Mouse (Mus musculus) kidney, postnatal 0 days (tissue): Measurements from ENCODE around the gene Zdhhc5. TPM values are rescaled to one million over a fixed set of nuclear protein-coding genes. Genes with fewer than 3 reads are reported as not detected.

Source experiments
- ATAC-seq: fragments of 200-750 bp; cut with Nextera tagmentation; replicated peaks from 2 replicates; pipeline ENCODE4 v1.8.0; 2017; ENCODE audit warnings: low read depth, moderate number of reproducible peaks, moderate TSS enrichment, moderate library complexity; ENCODE audit not compliant: low FRiP score
- DNase-seq: peaks from one replicate; pipeline ENCODE4 v3.0.0-alpha.2; 2016; ENCODE audit warnings: low spot score
- H3K27ac ChIP-seq: fragments of 300-500 bp; sonication (generic); 2 replicates; pipeline ENCODE4 v1.5.1; 2014; ENCODE audit warnings: mild to moderate bottlenecking
- H3K27me3 ChIP-seq: fragments of 300-500 bp; sonication (generic); 2 replicates; pipeline ENCODE4 v1.6.1; 2014; ENCODE audit warnings: low read length, mixed read lengths; ENCODE audit not compliant: insufficient read depth
- H3K36me3 ChIP-seq: fragments of 300-500 bp; sonication (generic); 2 replicates; pipeline ENCODE4 v1.6.1; 2014; ENCODE audit warnings: low read length, mixed read lengths; ENCODE audit not compliant: insufficient read depth
- H3K4me1 ChIP-seq: fragments of 300-500 bp; sonication (generic); replicated peaks from 2 replicates; pipeline ENCODE4 v1.6.1; 2014; ENCODE audit warnings: antibody characterized with exemption, low read length, mixed read lengths; ENCODE audit not compliant: insufficient read depth
- H3K4me2 ChIP-seq: fragments of 300-500 bp; sonication (generic); 2 replicates; pipeline ENCODE4 v1.6.1; 2014; ENCODE audit warnings: mild to moderate bottlenecking, low read length, moderate library complexity, mixed read lengths
- H3K4me3 ChIP-seq: fragments of 300-500 bp; sonication (generic); replicated peaks from 2 replicates; pipeline ENCODE4 v1.5.1; 2014; ENCODE audit warnings: low read depth, low read length
- H3K9ac ChIP-seq: fragments of 300-500 bp; sonication (generic); 2 replicates; pipeline ENCODE4 v1.6.1; 2014; ENCODE audit warnings: low read depth, low read length
- H3K9me3 ChIP-seq: fragments of 300-500 bp; sonication (generic); replicated peaks from 2 replicates; pipeline ENCODE4 v1.6.1; 2016; ENCODE audit warnings: low read length, inconsistent platforms, mixed read lengths
- CTCF ChIP-seq: IDR thresholded peaks from 2 replicates; pipeline ENCODE4 v1.5.1; 2016; ENCODE audit warnings: antibody characterized with exemption, low read depth, mild to moderate bottlenecking, moderate library complexity
- WGBS: fragments of 180-500 bp; shearing (Covaris S2); extraction: QIAGEN DNeasy Blood & Tissue Kit; methylation state at CpG from one replicate; pipeline ENCODE4 v1.1.7; 2014; 5-methylcytosine and 5-hydroxymethylcytosine counted together
- polyA plus RNA-seq: library from polyadenylated mRNA; unstranded; fragments of >200 nt; fragmentation: Nextera tagmentation; extraction: Ambion mirVana; gene quantifications from 2 replicates; pipeline ENCODE4 v1.2.1, GENCODE M21; 2015

The Zdhhc5 gene
- 25.9 and 29.2 TPM in 2 replicates for polyA plus RNA-seq

GRCm38 (mm10) chr2:84714811-84715561, at the start of gene Zdhhc5:
TSS of gene Zdhhc5 (minus strand) at chr2:84715180.
- Histone ChIP-seq H3K4me3 (peak within 1 kb of the TSS; percentile 98), H3K9ac (peak within 1 kb of the TSS; percentile 94), H3K4me1 (peaks cover 4% of the 10 kb centered on the region; the same call in 1 of the 2 replicates), H3K4me2 (peak within 1 kb of the TSS; percentile 83), H3K27ac (peak within 1 kb of the TSS; percentile 98), H3K27me3 (no peaks in the 10 kb centered on the region), H3K9me3 (no peaks in the 10 kb centered on the region), H3K36me3 (0 out of 2 replicates have a peak, but pooled peaks cover 7% of the 10 kb centered on the region)
- peak; percentile 96 for ATAC-seq
- TF ChIP-seq CTCF = no peak
- WGBS = under 1% methylated on average over 88 of the region's 107 CpGs
- DNase-seq = peak; percentile 98

GRCm38 (mm10) chr2:84762818-84763217, 47.8 kb upstream of the Zdhhc5 start:
- 32% methylated on average over 1 of the region's 1 CpGs for WGBS
- H3K27me3 ChIP-seq = no peaks in the 10 kb centered on the region
- no peak overlapping the region for H3K9ac ChIP-seq
- no peak overlapping the region for H3K4me3 ChIP-seq
- no peak for TF ChIP-seq CTCF
- DNase-seq (no peak), ATAC-seq (no peak)
- no peak overlapping the region for H3K4me2 ChIP-seq
- no peaks in the 10 kb centered on the region for H3K9me3 ChIP-seq
- H3K27ac ChIP-seq = no peak overlapping the region
- no peaks in the 10 kb centered on the region for H3K4me1 ChIP-seq
- no peaks in the 10 kb centered on the region for H3K36me3 ChIP-seq

GRCm38 (mm10) chr2:84762295-84762694, 47.3 kb upstream of the Zdhhc5 start:
- no peak for ATAC-seq

GRCm38 (mm10) chr2:84761840-84762239, 46.9 kb upstream of the Zdhhc5 start:
- Histone ChIP-seq H3K4me1 (no peaks in the 10 kb centered on the region), H3K4me2 (no peak overlapping the region), H3K27ac (no peak overlapping the region), H3K9me3 (no peaks in the 10 kb centered on the region), H3K36me3 (no peaks in the 10 kb centered on the region), H3K9ac (no peak overlapping the region), H3K27me3 (no peaks in the 10 kb centered on the region), H3K4me3 (no peak overlapping the region)
- DNase-seq (no peak), ATAC-seq (no peak)
- TF ChIP-seq CTCF = no peak
- WGBS = 68% methylated on average over 1 of the region's 1 CpGs

More at GRCm38 (mm10) chr2:84762295-84762694, 47.3 kb upstream of the Zdhhc5 start:
- no peak overlapping the region for H3K27ac ChIP-seq
- H3K27me3 ChIP-seq = no peaks in the 10 kb centered on the region
- H3K4me2 ChIP-seq = no peak overlapping the region
- WGBS = 56% methylated on average over 4 of the region's 4 CpGs
- H3K36me3 ChIP-seq = no peaks in the 10 kb centered on the region
- no peak for TF ChIP-seq CTCF
- no peak for DNase-seq
- H3K4me1 ChIP-seq = no peaks in the 10 kb centered on the region
- H3K4me3 ChIP-seq = no peak overlapping the region
- no peak overlapping the region for H3K9ac ChIP-seq
- H3K9me3 ChIP-seq = no peaks in the 10 kb centered on the region

- ATAC-seq = no peak
- H3K9ac ChIP-seq = no peak overlapping the region
- 82% methylated on average over 3 of the region's 3 CpGs for WGBS
These were observed 46.3 kb upstream of the Zdhhc5 start for GRCm38 (mm10) chr2:84761309-84761708.

GRCm38 (mm10) chr2:84760777-84761176, 45.8 kb upstream of the Zdhhc5 start:
- 69% methylated on average over 8 of the region's 8 CpGs for WGBS
- DNase-seq (no peak), ATAC-seq (no peak)
- H3K27ac ChIP-seq = no peak overlapping the region
- no peak overlapping the region for H3K4me3 ChIP-seq
- no peaks in the 10 kb centered on the region for H3K4me1 ChIP-seq
- H3K4me2 ChIP-seq = no peak overlapping the region
- H3K36me3 ChIP-seq = no peaks in the 10 kb centered on the region
- H3K27me3 ChIP-seq = no peaks in the 10 kb centered on the region
- H3K9ac ChIP-seq = no peak overlapping the region
- no peak for TF ChIP-seq CTCF
- H3K9me3 ChIP-seq = no peaks in the 10 kb centered on the region

More at GRCm38 (mm10) chr2:84761309-84761708, 46.3 kb upstream of the Zdhhc5 start:
- DNase-seq = no peak
- Histone ChIP-seq H3K4me3 (no peak overlapping the region), H3K27ac (no peak overlapping the region), H3K4me2 (no peak overlapping the region), H3K27me3 (no peaks in the 10 kb centered on the region), H3K36me3 (no peaks in the 10 kb centered on the region), H3K9me3 (no peaks in the 10 kb centered on the region), H3K4me1 (no peaks in the 10 kb centered on the region)
- no peak for TF ChIP-seq CTCF
